Mouse (Mus musculus): ENCODE results near the gene Ldlrap1.

DNA sequence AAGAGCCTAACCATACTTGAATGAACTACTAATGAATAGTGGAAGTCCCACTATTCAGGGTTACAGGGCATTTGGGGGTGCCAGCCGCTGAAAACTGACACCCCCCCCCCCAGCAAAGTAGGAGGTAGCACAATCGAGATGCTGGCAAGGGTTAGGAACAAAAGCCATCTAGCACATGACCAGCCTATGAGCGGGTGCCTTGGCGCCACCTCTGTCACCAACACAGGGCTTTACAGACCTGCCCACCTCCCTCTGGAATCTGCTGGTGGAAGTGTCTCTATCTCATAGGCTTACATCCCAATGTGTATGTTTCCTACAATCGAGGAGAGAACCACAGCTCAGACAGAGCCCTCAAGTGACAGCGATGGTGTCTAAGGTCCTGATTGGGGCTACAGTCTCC, 17.0 kb downstream of the Ldlrap1 start:
- TF ChIP-seq CTCF (IDR thresholded peaks at IDR 0.05) (no peak), POLR2A (IDR thresholded peaks at IDR 0.05; ENCODE audit: insufficient read depth, low read depth, low read length) (no peak)
